Mouse (Mus musculus): Measurements from ENCODE around the gene Acot3. TPM values are rescaled to one million over a fixed set of nuclear protein-coding genes. Genes with fewer than 3 reads are reported as not detected.

The Acot3 gene
- total RNA-seq (2012; rRNA removed) (not detected in 2 replicates), total RNA-seq (2014; rRNA removed) (not detected in 2 replicates), polyA plus RNA-seq (2012; ENCODE audit: insufficient read length, low read depth) (not detected in 2 replicates)

GRCm38 (mm10) chr12:84051937-84052474 lies at the start of gene Acot3:
Gene Acot3 (plus strand): TSS chr12:84052144.
- DNase-seq (ENCODE audit: extremely low read depth): no peak
- dilution Hi-C loops (cut with MboI; ENCODE audit: extremely low pct_ligation_motif_present, extremely low pct_unique_long_range_greater_than_20kb, low sequenced_read_pairs) (no loop called here), in situ Hi-C loops (cut with MboI; ENCODE audit: low pct_ligation_motif_present, low pct_unique_long_range_greater_than_20kb, low sequenced_read_pairs) (loop anchor here (25.0 kb wide), 2 partner anchors 90 to 265 kb away; partner anchors contain the start of gene Riox1)
- Histone ChIP-seq H3K9ac (ENCODE audit: insufficient read depth, low read depth) (no peak within 1 kb of the TSS), H3K27me3 (replicated peaks) (no peaks in the 10 kb centered on the region), H3K36me3 (replicated peaks in 1 of 2; ENCODE audit: control insufficient read depth in 1 of 2, insufficient read depth in 1 of 2, low read length in 1 of 2) (no peaks in the 10 kb centered on the region), H3K4me3 (replicated peaks in 1 of 3; ENCODE audit: low read depth in 2 of 3, low read length in 2 of 3, poor library complexity in 1 of 3) (no peak within 1 kb of the TSS), H3K27ac (ENCODE audit: insufficient read depth, low read depth) (no peak within 1 kb of the TSS), H3K4me1 (ENCODE audit: control insufficient read depth in 1 of 2, insufficient read depth in 2 of 2) (no peaks in the 10 kb centered on the region), H3K9me3 (replicated peaks; ENCODE audit: low read length) (peaks cover 5% of the 10 kb centered on the region), H3K79me2 (replicated peaks; ENCODE audit: control insufficient read depth, extremely low read depth, insufficient read depth, poor library complexity, severe bottlenecking) (no peaks in the 10 kb centered on the region), H3K4me2 (ENCODE audit: insufficient read depth, low read depth, poor library complexity, severe bottlenecking) (no peak within 1 kb of the TSS)
- no peak for TF ChIP-seq PAX5 (IDR thresholded peaks at IDR 0.05; ENCODE audit: low read length)
- TF ChIP-seq CHD2 (IDR thresholded peaks at IDR 0.05; ENCODE audit: low read length): no peak
- TF ChIP-seq ZMIZ1 (IDR thresholded peaks at IDR 0.05; ENCODE audit: low read depth, low read length): no peak
- TF ChIP-seq UBTF (IDR thresholded peaks at IDR 0.05; ENCODE audit: low read depth, low read length): no peak
- no peak for TF ChIP-seq HCFC1 (IDR thresholded peaks at IDR 0.05; ENCODE audit: low read depth, low read length)
- TF ChIP-seq POLR2A (IDR thresholded peaks at IDR 0.05; ENCODE audit: low read depth, low read length): no peak
- TF ChIP-seq CTCF (conservative IDR thresholded peaks at IDR 0.05 in 1 of 2, IDR thresholded peaks at IDR 0.05 in 1 of 2; ENCODE audit: low read depth in 2 of 2, low read length in 2 of 2): no peak
- TF ChIP-seq USF1 (IDR thresholded peaks at IDR 0.05; ENCODE audit: low read depth, low read length): no peak
- no peak for TF ChIP-seq RAD21 (IDR thresholded peaks at IDR 0.05; ENCODE audit: low read depth, low read length)
- no peak for TF ChIP-seq SMC3 (IDR thresholded peaks at IDR 0.05; ENCODE audit: low read depth, low read length)
- TF ChIP-seq BHLHE40 (IDR thresholded peaks at IDR 0.05; ENCODE audit: low read depth, low read length): no peak
- TF ChIP-seq JUND (conservative IDR thresholded peaks at IDR 0.05; ENCODE audit: low read depth, low read length): no peak
- TF ChIP-seq EP300 (IDR thresholded peaks at IDR 0.05; ENCODE audit: low read length): no peak
- TF ChIP-seq KAT2A (IDR thresholded peaks at IDR 0.05; ENCODE audit: insufficient replicate concordance, low read length): no peak
- TF ChIP-seq POLR2AphosphoS2 (IDR thresholded peaks at IDR 0.05; ENCODE audit: low read depth, low read length): no peak
- TF ChIP-seq IRF4 (IDR thresholded peaks at IDR 0.05; ENCODE audit: low read depth, low read length): no peak
- TF ChIP-seq MAX (IDR thresholded peaks at IDR 0.05; ENCODE audit: low read length): no peak

DNA sequence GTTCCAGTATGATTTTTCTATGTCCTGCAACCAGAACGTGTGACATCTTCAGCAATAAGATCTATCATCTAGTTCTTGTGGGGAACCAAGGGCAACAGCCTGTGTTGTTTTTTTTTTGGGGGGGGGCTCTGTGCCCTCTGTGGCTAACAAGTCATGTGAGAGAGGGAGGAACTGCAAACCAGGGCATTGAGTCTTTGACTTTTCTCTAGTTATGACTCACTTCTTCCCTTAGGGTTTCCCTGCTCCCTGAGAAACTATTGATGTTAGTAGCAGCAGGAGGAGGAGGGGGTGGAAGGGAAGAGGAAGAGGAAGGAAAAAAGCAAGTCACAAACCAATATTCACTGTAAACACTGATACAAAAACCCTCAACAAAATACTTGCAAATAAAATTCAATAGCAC lies 48.1 kb upstream of the Acot3 start:
- Histone ChIP-seq H3K79me2 (replicated peaks; ENCODE audit: control insufficient read depth, extremely low read depth, insufficient read depth, poor library complexity, severe bottlenecking) (no peaks in the 10 kb centered on the region), H3K9ac (ENCODE audit: insufficient read depth, low read depth) (no peak overlapping the region), H3K27ac (ENCODE audit: insufficient read depth, low read depth) (no peak overlapping the region), H3K4me3 (replicated peaks in 1 of 3; ENCODE audit: low read depth in 2 of 3, low read length in 2 of 3, poor library complexity in 1 of 3) (no peak overlapping the region), H3K4me2 (ENCODE audit: insufficient read depth, low read depth, poor library complexity, severe bottlenecking) (no peak overlapping the region), H3K27me3 (replicated peaks) (no peaks in the 10 kb centered on the region), H3K9me3 (replicated peaks; ENCODE audit: low read length) (peaks cover 9% of the 10 kb centered on the region), H3K4me1 (ENCODE audit: control insufficient read depth in 1 of 2, insufficient read depth in 2 of 2) (peaks cover 0 to 8% of the 10 kb centered on the region in 2 experiments; a peak in 2 of 4 replicates), H3K36me3 (replicated peaks in 1 of 2; ENCODE audit: control insufficient read depth in 1 of 2, insufficient read depth in 1 of 2, low read length in 1 of 2) (no peaks in the 10 kb centered on the region)
- dilution Hi-C loops (cut with MboI; ENCODE audit: extremely low pct_ligation_motif_present, extremely low pct_unique_long_range_greater_than_20kb, low sequenced_read_pairs): no loop called here
- DNase-seq (ENCODE audit: extremely low read depth): peak; percentile 27
- in situ Hi-C loops (cut with MboI; ENCODE audit: low pct_ligation_motif_present, low pct_unique_long_range_greater_than_20kb, low sequenced_read_pairs): no loop called here
- TF ChIP-seq ETS1 (conservative IDR thresholded peaks at IDR 0.05; ENCODE audit: low read depth, low read length): peak; percentile 38; the same call in 1 of the 2 replicates
- TF ChIP-seq RAD21 (IDR thresholded peaks at IDR 0.05; ENCODE audit: low read depth, low read length): no peak
- TF ChIP-seq E2F4 (IDR thresholded peaks at IDR 0.05; ENCODE audit: insufficient replicate concordance, low read depth, low read length): no peak
- no peak for TF ChIP-seq MAZ (IDR thresholded peaks at IDR 0.05; ENCODE audit: low read depth, low read length)
- no peak for TF ChIP-seq UBTF (IDR thresholded peaks at IDR 0.05; ENCODE audit: low read depth, low read length)
- no peak for TF ChIP-seq MEF2A (IDR thresholded peaks at IDR 0.05; ENCODE audit: borderline replicate concordance, low read depth, low read length)
- TF ChIP-seq ZC3H11A (IDR thresholded peaks at IDR 0.05; ENCODE audit: low read depth, low read length): no peak
- no peak for TF ChIP-seq CHD2 (IDR thresholded peaks at IDR 0.05; ENCODE audit: low read length)
- TF ChIP-seq BHLHE40 (IDR thresholded peaks at IDR 0.05; ENCODE audit: low read depth, low read length): peak; percentile 66
- TF ChIP-seq MYC (IDR thresholded peaks at IDR 0.05; ENCODE audit: low read depth, low read length): no peak
- TF ChIP-seq HCFC1 (IDR thresholded peaks at IDR 0.05; ENCODE audit: low read depth, low read length): no peak
- peak; percentile 60; the same call in 1 of the 2 replicates for TF ChIP-seq JUND (conservative IDR thresholded peaks at IDR 0.05; ENCODE audit: low read depth, low read length)
- no peak for TF ChIP-seq RCOR1 (conservative IDR thresholded peaks at IDR 0.05; ENCODE audit: low read depth, low read length)
- TF ChIP-seq USF2 (conservative IDR thresholded peaks at IDR 0.05; ENCODE audit: low read depth, low read length): no peak
- TF ChIP-seq NRF1 (IDR thresholded peaks at IDR 0.05; ENCODE audit: low read depth, low read length): no peak
- TF ChIP-seq NELFE (IDR thresholded peaks at IDR 0.05; ENCODE audit: low read depth, low read length): no peak
- 0 out of 2 replicates have a peak, but pooled peaks have one; percentile 26 for TF ChIP-seq EP300 (IDR thresholded peaks at IDR 0.05; ENCODE audit: low read length)
- no peak for TF ChIP-seq TCF12 (IDR thresholded peaks at IDR 0.05; ENCODE audit: low read depth, low read length)
- TF ChIP-seq USF1 (IDR thresholded peaks at IDR 0.05; ENCODE audit: low read depth, low read length): no peak
- TF ChIP-seq ZMIZ1 (IDR thresholded peaks at IDR 0.05; ENCODE audit: low read depth, low read length): no peak
- TF ChIP-seq ZNF384 (IDR thresholded peaks at IDR 0.05; ENCODE audit: low read depth, low read length): no peak
- no peak for TF ChIP-seq PAX5 (IDR thresholded peaks at IDR 0.05; ENCODE audit: low read length)
- TF ChIP-seq MAFK (IDR thresholded peaks at IDR 0.05; ENCODE audit: insufficient replicate concordance, low read length): no peak
- no peak for TF ChIP-seq MAX (IDR thresholded peaks at IDR 0.05; ENCODE audit: low read length)
- TF ChIP-seq KAT2A (IDR thresholded peaks at IDR 0.05; ENCODE audit: insufficient replicate concordance, low read length): no peak
- no peak for TF ChIP-seq POLR2A (IDR thresholded peaks at IDR 0.05; ENCODE audit: low read depth, low read length)
